Mouse (Mus musculus): ENCODE measurements at regions not wholly inside any gene's neighbourhood (a gene's known extent, or its start where the extent isn't known, plus 50 kb on each side); places are given as distances from the start of the nearest gene placed in this dataset.

DNA sequence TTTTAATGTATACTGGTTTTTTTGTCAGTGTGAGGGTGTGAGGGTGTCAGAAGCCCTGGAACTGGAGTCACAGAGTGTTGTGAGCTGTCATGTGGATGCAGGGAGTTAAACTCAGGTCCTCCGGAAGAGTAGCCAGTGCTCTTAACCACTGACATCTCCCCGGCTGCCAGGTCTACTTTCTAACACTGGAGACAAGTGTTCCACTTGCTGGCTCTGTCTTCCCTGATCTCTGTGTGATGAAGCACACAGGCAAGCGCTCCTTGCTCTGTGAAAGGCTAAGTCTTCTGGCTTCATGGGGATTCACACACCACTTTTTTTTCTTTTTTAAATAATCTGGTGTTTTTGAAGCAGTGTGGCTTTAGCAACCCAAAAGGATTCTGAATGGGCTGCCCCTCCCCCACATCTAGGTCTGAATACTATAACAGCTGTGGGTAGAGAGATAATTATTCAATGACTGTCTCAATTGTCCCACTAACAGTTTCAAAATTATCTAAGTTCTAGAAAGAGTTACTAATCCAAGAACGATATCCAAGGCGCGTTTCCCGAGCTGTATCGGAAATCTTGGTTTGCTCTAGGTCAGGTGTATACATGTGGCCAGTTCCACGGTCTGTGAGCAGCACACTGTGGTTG is 208.4 kb upstream of the Smim15 start:
- DNase-seq (ENCODE audit: extremely low read depth, low read depth): no peak

DNA sequence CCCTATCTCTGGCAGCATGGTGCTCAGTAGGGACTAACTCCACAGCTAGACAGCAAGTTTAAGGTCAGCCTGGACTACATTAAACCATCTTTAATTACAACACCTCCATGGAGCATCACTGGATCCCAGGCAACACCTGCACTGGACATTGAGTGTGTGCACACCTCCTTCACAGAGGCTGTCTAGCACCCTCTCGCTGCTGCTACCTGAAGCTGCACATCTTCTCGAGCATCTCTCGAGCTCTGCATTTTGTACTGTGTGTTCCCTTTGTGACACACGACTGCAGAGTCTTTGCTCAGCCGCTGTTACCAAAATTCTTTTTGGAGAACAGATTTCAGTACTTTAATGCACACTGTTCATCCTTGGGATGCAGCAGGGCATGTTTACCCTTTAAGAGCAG is 212.2 kb upstream of the Smim15 start:
- no peak for DNase-seq (ENCODE audit: extremely low read depth, low read depth)

DNA sequence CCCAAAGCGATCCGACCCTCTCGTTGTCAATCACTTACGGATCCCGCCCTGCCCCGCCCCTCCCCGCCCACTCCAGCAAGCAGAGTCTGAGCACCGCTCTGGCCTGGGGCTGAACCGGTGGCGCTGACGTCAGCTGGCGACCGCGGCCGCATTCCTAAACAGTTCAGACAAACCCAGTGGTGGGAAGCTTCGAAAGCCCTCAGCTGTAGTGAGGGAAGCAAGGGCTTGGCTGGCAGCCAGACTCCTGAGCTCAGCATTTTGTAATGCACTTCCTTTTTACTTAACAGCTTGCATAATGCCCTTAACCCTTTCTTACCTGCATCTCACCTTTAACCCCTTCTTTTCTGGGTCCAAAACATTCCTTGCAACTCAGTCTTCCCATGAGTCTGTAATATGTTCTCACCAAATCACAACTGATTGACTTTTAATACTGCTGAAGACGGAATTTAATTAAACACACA is 213.0 kb upstream of the Smim15 start:
- peak; percentile 92 for DNase-seq (ENCODE audit: extremely low read depth, low read depth)

DNA sequence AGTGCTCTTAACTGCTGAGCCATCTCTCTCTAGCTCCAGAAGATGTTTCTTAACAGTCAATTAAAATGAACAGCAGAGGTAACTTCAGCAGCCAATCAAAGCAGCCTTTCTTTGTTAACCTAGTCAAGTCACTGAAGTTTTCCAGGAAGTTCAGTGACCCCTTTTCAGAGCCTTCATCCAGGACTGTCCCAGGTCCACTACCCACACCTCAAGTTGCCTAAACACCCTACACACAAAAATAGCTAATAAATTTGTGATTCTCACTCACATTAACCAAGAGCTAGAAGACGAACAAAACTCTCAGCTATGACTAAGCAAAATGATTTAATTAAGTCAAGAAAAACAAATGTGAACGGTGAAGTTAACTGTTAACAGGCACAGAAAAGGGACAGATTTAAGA is 214.0 kb upstream of the Smim15 start:
- no peak for DNase-seq (ENCODE audit: extremely low read depth, low read depth)

DNA sequence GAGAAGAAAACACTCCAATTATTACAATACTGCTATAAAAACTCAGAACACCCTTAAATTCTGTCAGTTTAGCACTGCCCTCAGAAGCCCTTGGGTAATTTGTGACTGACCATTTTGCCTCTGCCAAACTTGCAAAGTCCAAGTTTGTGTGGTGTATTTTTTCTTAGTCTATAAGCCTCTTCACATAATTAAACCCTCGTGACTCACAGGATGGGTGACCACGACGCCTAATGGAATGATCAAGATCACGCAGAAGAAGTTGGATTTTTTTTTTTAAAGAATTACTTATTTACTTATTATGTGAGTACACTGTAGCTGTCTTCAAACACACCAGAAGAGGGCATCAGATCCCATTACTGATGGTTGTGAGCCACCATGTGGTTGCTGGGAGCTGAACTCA is 214.4 kb upstream of the Smim15 start:
- no peak for DNase-seq (ENCODE audit: extremely low read depth, low read depth)

DNA sequence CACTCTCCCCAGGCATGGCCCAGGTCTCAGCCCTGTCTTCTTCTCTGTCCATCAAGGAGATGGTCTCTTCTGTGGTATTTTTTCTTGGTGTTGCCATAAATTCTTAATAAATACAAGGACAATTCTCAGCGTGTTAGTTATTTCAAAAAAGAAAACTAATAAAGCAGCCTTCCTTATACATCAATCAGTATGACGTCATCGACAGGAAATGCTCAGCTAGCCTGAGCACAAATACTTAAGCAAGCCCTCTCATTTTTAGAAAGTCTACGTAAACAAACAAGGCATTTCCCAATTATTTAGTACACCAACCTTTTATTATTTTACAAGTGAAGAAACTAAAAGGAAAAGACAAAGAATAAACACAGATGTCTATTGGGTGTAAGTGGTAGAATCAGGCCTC is 218.6 kb upstream of the Smim15 start:
- no peak for DNase-seq (ENCODE audit: extremely low read depth, low read depth)

DNA sequence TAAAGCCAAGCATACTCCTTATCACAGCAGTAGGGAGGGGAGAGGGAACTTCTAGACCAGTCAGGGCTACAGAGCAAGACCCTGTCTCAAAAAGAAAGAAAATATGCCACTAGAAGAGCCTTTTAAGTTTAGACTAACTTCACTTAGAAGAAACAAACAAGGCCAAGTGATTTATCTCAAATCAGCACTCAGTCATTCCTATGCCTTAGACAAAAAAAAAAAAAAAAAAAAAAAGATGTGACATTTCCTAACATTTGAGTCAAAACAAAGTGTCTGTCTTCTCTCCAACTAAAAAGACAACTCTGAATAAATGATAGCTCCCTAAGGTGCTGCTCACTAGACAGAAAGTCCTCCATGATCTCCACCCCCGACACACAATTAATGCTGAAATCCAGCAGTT is 220.9 kb upstream of the Smim15 start:
- DNase-seq (ENCODE audit: extremely low read depth, low read depth): no peak

DNA sequence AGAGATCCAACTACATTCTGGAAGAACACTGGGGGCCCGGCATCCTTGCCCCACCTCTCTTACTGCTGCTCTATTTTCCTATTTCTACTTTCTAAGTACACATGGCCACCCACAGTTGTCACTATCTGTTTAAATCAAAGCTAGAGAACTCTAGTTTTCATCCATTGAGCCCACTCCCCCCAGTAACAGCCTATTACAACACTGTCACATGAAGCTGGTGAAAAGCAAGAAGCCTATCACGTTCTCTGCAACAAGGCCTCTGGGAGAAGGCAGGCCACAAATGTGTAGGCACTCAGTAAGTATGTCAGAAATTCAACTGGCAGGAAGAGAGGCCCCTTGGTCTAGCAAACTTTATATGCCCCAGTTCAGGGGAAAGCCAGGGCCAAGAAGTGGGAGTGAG is 222.0 kb upstream of the Smim15 start:
- no peak for DNase-seq (ENCODE audit: extremely low read depth, low read depth)

DNA sequence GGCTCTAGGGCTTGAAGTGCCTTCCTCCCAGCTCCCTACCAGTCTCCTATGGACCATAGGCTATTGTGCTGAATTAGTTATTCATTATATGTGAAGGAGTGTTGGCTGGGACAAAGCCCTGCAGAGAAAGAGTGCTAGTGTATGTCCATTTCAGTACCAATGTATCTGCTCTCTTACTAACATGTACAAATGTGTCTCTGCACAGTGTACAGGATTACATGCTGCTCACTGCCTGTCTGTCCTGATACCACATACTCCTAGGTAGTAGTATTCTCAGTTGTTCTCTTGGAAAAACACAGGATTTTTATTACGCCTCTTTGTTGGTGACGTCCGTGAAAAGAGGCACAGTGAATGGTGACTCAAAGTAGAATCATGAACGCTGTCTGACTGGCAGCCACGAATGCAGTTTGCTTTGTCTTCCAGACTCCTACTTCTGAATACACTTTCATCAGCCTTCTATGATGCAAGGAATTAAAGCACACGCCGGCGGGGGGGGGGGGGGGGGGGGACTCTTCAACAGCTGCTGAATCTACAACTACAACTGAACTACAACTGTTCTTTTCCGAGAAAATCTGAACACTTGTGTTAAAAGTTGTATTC is 230.6 kb upstream of the Smim15 start:
- no peak for DNase-seq (ENCODE audit: extremely low read depth, low read depth)

DNA sequence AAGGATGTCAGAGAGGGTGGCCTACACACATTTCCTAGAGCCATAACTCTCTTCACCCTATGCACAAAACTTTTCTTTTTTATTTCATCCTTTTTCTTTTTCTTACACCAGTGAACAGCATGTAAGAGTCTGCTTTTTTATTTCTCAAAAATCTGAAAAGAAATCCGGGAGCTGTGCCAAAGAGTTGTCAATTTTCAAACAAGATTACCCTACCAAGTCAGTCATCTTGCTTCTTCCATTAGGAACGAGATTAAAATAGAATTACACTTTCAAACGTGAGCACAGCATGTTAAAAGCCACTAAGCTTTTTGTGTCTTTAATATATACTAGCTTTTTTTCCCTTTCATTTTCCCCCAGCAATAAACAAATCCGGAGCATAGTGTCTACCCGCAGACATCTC is 232.2 kb upstream of the Smim15 start:
- no peak for DNase-seq (ENCODE audit: extremely low read depth, low read depth)

DNA sequence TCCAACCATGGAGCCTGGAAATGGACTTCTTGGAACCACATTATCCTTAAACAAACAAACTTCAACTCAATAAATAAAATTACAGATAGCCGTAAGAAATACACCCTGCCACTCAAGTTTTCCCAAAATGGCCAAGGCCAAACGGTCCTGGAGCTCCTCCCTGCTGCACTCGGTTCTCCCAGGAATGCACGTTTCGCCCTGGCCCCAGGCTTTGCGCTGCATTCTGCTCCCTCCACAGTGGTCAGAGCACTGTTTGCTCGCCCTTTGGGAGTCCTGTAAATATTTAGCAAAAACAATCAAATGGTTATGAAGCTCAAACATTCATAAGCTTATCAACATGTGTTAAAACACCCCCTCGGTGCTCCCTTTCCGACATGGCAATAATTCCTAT is 233.4 kb upstream of the Smim15 start:
- DNase-seq (ENCODE audit: extremely low read depth, low read depth): no peak

DNA sequence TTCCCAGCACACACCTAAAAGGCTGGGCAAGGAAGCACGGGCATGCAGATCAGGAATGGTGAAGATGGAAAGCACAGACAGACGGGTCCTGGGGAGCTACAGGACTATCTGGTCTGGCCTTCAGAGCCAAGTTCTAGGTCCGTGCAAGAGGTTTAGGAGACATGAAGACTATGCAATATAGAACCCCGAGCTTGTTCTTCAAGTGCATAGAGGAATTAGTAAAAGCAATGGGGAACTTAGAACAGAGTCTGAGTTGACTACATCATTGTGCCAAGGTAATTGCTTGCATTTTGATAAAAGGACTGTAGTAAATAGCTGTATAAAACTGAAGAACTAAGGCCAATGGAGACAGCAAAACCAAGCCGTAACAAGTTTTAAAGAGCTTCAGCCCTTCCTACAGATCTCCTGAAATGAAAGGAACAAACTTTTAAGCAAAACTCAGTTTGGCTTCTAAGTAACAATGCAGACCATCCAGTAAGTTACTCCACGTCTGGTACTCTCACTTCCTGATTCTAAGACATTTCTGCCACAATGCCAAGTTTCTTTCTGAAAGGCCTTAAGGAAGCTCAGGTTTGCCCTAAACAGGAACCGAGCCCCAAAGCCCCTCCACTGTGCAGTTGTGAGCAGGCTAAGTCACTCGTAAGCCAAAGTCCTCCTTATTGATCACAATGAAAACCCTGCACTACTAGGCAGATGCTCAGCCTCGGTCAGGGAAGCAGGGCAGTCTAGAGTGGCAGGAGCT is 234.0 kb upstream of the Smim15 start:
- no peak for DNase-seq (ENCODE audit: extremely low read depth, low read depth)

DNA sequence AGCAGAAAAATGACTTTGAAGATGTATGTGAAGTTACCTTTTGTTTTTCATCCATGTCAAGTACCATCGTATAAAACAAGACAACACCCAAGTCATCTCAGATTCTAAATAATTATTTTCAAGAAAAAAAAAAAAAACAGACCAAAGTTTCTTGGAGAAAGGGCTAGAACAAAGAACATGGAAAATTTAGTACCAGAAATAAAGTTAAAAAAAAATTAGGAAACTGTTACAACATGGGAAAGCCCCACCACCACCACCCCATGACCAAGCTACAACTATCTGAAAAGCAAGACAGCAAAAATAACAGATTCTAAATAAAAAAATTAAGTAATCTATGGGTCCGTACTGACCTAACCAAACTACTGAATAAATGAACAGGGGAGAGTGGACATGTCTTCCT is 235.3 kb upstream of the Smim15 start:
- no peak for DNase-seq (ENCODE audit: extremely low read depth, low read depth)

DNA sequence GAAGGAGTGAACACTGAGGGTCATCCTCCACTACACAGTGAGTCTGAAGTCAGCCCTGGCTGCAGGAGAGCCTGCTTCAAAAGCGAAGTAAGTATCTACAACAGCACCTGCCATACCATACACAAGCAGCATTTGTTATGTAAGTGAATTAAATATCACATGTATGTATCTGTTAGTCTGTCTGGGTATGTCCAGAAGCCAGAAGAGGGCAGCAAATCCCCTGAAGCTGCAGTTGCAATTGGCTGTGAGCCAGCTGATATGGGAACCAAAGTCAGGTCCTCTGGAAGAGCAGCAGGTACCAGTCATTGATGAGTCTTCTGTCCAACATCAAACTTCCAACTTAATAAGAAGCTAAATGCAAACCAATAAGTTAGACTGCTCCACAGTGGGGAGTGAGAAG is 239.8 kb upstream of the Smim15 start:
- DNase-seq (ENCODE audit: extremely low read depth, low read depth): peak; percentile 7

DNA sequence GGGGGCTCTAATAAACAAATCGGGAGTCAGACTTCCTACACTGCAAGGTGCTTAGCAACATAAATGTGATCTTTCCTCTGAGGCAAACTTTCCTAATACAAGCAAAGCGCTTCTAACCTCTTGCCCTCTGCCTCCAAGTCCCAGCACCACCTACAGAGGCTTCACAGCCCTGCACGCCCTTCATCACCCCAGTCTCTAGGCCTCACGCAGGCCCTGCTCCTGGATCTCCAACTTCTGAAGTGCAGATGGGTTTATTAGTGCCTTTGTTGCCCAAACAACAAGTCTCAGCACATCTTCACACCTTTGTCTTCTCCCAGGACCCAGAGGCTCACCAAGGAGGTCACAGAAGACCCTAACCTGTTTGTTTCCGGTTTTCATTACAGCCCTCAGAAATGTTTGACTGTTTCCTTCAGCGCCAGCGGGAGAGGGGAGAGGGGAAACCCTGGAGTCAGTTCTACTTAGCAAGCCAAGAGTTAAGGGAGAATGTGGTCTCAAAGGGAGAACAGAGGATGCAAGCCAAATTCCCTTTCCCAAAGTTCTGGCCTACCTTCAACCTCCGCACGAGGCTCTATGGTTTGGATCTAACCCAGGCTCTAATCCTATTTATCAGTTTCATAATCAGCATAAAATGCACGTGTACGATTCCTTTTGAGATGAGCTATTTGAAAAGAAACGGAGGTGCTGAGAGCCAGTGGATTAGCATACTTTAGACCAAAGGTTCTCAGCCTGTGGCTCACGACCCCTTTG is 244.9 kb upstream of the Smim15 start:
- DNase-seq (ENCODE audit: extremely low read depth, low read depth): no peak

DNA sequence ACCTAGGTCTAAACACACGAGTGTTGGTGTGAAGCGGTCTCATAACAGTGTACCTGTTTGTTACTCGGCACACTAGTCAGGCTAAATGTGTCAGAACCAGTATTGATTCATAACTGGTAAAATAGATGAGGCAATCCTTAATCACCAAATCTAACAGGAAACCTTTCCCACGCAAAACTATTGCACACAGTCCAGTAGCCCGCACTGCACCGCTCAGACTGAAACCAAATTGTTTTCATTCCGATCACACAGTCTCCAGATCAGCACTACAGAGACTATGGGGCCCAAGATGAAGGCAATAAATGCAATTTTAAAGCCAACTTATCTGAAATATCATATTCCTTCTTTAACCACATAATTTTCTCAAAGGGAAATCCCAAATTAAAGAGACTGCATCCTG is 246.1 kb upstream of the Smim15 start:
- DNase-seq (ENCODE audit: extremely low read depth, low read depth): no peak

DNA sequence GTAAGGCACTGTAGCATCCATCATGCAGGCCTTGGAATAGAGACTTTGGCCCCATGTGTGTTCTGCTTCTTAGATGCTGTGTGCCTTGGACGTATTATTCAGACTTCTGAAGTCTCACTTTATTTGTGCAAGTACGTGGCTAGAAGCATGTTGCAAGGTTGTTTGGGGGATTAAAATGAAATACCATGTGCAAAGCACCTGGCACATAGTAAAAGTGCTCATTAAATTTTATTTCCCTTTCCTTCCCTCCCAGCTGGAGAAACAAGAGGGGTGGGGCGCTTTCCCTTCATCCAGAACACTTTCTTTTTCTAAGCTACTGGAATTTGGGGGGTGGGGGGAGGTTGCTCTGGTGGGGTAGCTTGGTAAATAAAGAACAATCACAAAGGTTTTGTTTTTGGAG is 248.7 kb upstream of the Smim15 start:
- no peak for DNase-seq (ENCODE audit: extremely low read depth, low read depth)

DNA sequence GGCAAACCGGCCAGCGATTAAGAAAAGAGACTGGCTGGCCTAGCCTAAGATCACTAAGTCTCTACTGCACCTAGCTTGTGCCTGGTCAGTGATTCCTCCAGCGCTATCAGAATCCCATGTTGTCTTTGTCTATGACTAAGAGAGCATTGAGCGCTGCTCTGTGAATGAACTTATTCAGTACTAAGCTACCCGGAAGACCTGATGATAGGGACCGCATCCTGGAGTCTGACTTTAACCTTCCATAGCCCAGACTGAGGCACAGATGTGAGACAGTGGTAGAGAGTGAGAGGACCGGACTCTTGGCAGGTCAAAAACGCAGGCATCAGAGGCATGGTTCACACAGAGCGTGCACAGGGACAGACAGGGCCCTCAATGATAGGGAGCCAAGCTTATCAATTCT is 252.5 kb upstream of the Smim15 start:
- DNase-seq (ENCODE audit: extremely low read depth, low read depth): no peak

DNA sequence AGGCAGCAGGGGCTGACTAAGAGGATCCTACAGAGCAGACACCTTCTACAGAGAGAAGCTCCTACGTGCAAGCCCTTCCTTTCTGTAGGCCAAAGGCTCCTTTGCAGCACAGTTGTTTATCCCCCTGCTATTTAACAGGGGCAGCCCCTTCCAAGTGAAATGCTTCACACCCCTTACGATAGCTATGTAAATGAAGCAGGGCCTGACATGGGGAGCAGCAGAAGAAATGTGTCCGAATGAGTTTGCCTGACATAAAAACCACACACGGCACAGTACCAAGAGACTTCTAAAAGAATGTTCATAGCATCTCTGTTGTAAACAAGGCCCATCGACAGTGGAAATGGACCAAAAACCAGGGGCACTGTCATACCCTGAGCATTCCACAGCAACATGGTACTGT is 259.3 kb upstream of the Smim15 start:
- DNase-seq (ENCODE audit: extremely low read depth, low read depth): no peak

DNA sequence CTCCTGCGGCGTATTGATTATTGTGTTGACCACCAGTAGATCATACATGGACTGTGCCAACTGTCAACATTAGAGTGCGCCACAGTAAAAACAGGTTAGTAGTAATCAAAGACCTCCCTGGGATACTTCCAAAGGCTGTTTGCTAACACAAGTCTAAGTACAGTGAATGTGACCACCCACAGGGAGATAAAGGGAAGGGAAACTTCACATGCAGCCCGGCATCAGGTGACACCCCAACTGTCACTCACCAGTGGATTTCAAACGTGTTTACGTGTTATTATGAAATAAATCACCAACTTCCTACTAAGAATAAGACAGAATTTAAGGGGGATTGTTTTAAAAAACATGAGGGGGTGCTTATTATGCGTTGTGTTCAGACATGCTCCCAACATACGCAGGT is 262.5 kb upstream of the Smim15 start:
- DNase-seq (ENCODE audit: extremely low read depth, low read depth): no peak

DNA sequence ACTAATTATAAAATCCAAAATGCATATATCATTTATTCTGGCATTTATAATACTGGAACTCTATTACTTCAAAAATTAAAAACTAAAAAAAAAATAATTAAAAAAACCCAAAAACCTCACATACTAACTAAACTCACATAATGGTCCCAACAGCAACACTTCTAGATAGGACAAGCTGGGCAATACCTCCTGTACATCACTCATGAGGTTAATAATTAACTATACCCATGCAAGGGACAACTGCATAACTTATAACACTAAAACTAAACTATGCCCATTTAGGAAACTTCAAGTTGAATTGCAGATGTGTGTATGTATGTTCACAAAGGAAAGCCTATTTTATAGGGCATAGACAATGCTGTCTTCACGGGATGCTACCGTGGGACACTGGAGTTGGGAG is 263.0 kb upstream of the Smim15 start:
- DNase-seq (ENCODE audit: extremely low read depth, low read depth): no peak

DNA sequence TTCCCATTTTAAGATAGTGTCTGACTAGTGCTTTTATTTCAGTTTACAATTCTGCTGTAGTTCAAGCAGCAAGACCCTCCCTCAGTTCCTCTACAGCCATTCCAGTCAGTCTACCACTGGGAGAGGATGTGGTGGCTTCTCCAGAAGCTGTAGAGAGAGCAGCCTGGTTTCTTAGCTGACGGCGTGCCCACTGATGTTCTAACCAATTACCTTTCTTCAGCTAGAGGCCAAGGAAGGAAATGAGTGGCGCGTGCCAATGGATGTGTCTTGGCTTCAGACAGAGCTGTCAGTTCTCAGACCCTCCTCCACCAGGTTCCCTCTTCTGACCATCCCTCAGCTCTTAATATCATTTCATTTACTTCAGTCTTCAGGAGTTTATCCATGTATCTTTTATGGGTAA is 264.7 kb upstream of the Smim15 start:
- DNase-seq (ENCODE audit: extremely low read depth, low read depth): no peak

Measured in MEL-GATA-1-ER (cell line).